Mouse (Mus musculus) bone marrow, adult 2 months (tissue): ENCODE results near the gene Fam81a.

Experiments
- CTCF ChIP-seq: fragments of 200-500 bp; IDR thresholded peaks from 2 replicates; pipeline ENCODE4 v1.5.1; 2011; ENCODE audit warnings: low read length, control low read depth; ENCODE audit not compliant: control insufficient read depth, insufficient read depth
- POLR2A ChIP-seq: fragments of 200-500 bp; IDR thresholded peaks from 2 replicates; pipeline ENCODE4 v1.6.1; 2011; ENCODE audit warnings: low read depth, mild to moderate bottlenecking, control low read depth, low read length, borderline replicate concordance; ENCODE audit not compliant: control insufficient read depth

GRCm38 (mm10) chr9:70039597-70040385, 102.6 kb downstream of the Fam81a start:
- TF ChIP-seq CTCF (no peak), POLR2A (no peak)
